Mouse (Mus musculus) CH12.LX (cell line): ENCODE data around the gene Gna12. TPM values are rescaled to one million over a fixed set of nuclear protein-coding genes. Genes with fewer than 3 reads are reported as not detected.

Experiments
- DNase-seq: peaks from one replicate; pipeline ENCODE4 v3.0.0-alpha.2; 2013; ENCODE audit errors: extremely low read depth
- H3K27ac ChIP-seq: 2 replicates; pipeline ENCODE4 v1.5.1; 2012; ENCODE audit warnings: low read depth, mild to moderate bottlenecking, control low read depth, moderate library complexity; ENCODE audit not compliant: insufficient read depth
- H3K27me3 ChIP-seq: replicated peaks from 2 replicates; pipeline ENCODE3; 2012; ENCODE audit warnings: inconsistent platforms
- H3K36me3 ChIP-seq, 2 experiments: replicated peaks in 1 of 2; 2 replicates each; pipeline versions ENCODE3 to v1.6.1; 2012; ENCODE audit warnings: inconsistent platforms in 1 of 2, low read length in 1 of 2, mild to moderate bottlenecking in 1 of 2, mixed read lengths in 1 of 2, moderate library complexity in 1 of 2; ENCODE audit not compliant: control insufficient read depth in 1 of 2, insufficient read depth in 1 of 2
- H3K4me1 ChIP-seq, 2 experiments: 2 replicates each; pipeline ENCODE4 v1.6.1; 2012; ENCODE audit warnings: inconsistent platforms in 1 of 2, moderate library complexity in 1 of 2; ENCODE audit not compliant: insufficient read depth in 2 of 2, control insufficient read depth in 1 of 2
- H3K4me2 ChIP-seq: 2 replicates; pipeline ENCODE4 v1.6.1; 2012; ENCODE audit warnings: low read depth, mild to moderate bottlenecking, control low read depth; ENCODE audit not compliant: poor library complexity, insufficient read depth, severe bottlenecking
- H3K4me3 ChIP-seq, 3 experiments: fragments of 150-350 bp in 1 of 3; sonication (generic) in 1 of 3; replicated peaks in 1 of 3; 2 replicates each; pipeline versions ENCODE3 to v1.5.1; 2011 to 2012; ENCODE audit warnings: low read depth in 2 of 3, low read length in 2 of 3, mild to moderate bottlenecking in 2 of 3, moderate library complexity in 2 of 3, control low read depth in 1 of 3, improper control_type of control experiment in 1 of 3, inconsistent platforms in 1 of 3, mixed read lengths in 1 of 3; ENCODE audit not compliant: poor library complexity in 1 of 3
- H3K79me2 ChIP-seq: replicated peaks from 2 replicates; pipeline ENCODE4 v1.6.1; 2012; ENCODE audit warnings: mild to moderate bottlenecking, moderate library complexity; ENCODE audit not compliant: control insufficient read depth, poor library complexity, insufficient read depth, severe bottlenecking; ENCODE audit errors: extremely low read depth
- H3K9ac ChIP-seq: 2 replicates; pipeline ENCODE4 v1.6.1; 2012; ENCODE audit warnings: low read depth, mild to moderate bottlenecking, control low read depth, moderate library complexity; ENCODE audit not compliant: insufficient read depth
- H3K9me3 ChIP-seq: replicated peaks from 2 replicates; pipeline ENCODE3; 2012; ENCODE audit warnings: low read length, inconsistent platforms, mixed read lengths
- CHD1 ChIP-seq: IDR thresholded peaks from 2 replicates; pipeline ENCODE4 v1.6.1; 2012; ENCODE audit warnings: low read depth, low read length, improper control_type of control experiment, inconsistent platforms
- CHD2 ChIP-seq: IDR thresholded peaks from 2 replicates; pipeline ENCODE4 v1.6.1; 2011; ENCODE audit warnings: low read length, improper control_type of control experiment
- ELF1 ChIP-seq: IDR thresholded peaks from 2 replicates; pipeline ENCODE4 v1.6.1; 2014; ENCODE audit warnings: low read depth, mild to moderate bottlenecking, inconsistent platforms, low read length, improper control_type of control experiment
- EP300 ChIP-seq: IDR thresholded peaks from 2 replicates; pipeline ENCODE4 v1.6.1; 2011; ENCODE audit warnings: low read length, improper control_type of control experiment
- HCFC1 ChIP-seq: IDR thresholded peaks from 2 replicates; pipeline ENCODE4 v1.6.1; 2012; ENCODE audit warnings: low read depth, mild to moderate bottlenecking, inconsistent platforms, low read length, improper control_type of control experiment
- IRF4 ChIP-seq: IDR thresholded peaks from 2 replicates; pipeline ENCODE4 v1.6.1; 2014; ENCODE audit warnings: low read depth, mild to moderate bottlenecking, inconsistent platforms, low read length, improper control_type of control experiment
- MAFK ChIP-seq: IDR thresholded peaks from 2 replicates; pipeline ENCODE4 v1.6.1; 2011; ENCODE audit warnings: low read length, improper control_type of control experiment; ENCODE audit not compliant: insufficient replicate concordance
- MXI1 ChIP-seq: IDR thresholded peaks from 2 replicates; pipeline ENCODE4 v1.6.1; 2011; ENCODE audit warnings: mild to moderate bottlenecking, low read depth, low read length, improper control_type of control experiment
- NELFE ChIP-seq: IDR thresholded peaks from 2 replicates; pipeline ENCODE4 v1.6.1; 2011; ENCODE audit warnings: low read depth, low read length, improper control_type of control experiment
- NRF1 ChIP-seq: IDR thresholded peaks from 2 replicates; pipeline ENCODE4 v1.6.1; 2014; ENCODE audit warnings: low read depth, mild to moderate bottlenecking, inconsistent platforms, low read length, improper control_type of control experiment, moderate library complexity
- POLR2A ChIP-seq: IDR thresholded peaks from 2 replicates; pipeline ENCODE4 v1.6.1; 2011; ENCODE audit warnings: low read depth, mild to moderate bottlenecking, improper control_type of control experiment, low read length
- RAD21 ChIP-seq: IDR thresholded peaks from 2 replicates; pipeline ENCODE4 v1.6.1; 2011; ENCODE audit warnings: low read depth, mild to moderate bottlenecking, low read length, improper control_type of control experiment, moderate library complexity
- TCF12 ChIP-seq: IDR thresholded peaks from 2 replicates; pipeline ENCODE4 v1.6.1; 2014; ENCODE audit warnings: low read depth, mild to moderate bottlenecking, inconsistent platforms, low read length, improper control_type of control experiment
- USF1 ChIP-seq: IDR thresholded peaks from 2 replicates; pipeline ENCODE4 v1.6.1; 2014; ENCODE audit warnings: low read depth, mild to moderate bottlenecking, inconsistent platforms, low read length, improper control_type of control experiment
- USF2 ChIP-seq: conservative IDR thresholded peaks from 2 replicates; pipeline ENCODE4 v1.6.1; 2011; ENCODE audit warnings: low read depth, low read length, improper control_type of control experiment
- ZC3H11A ChIP-seq: IDR thresholded peaks from 2 replicates; pipeline ENCODE4 v1.6.1; 2012; ENCODE audit warnings: low read depth, mild to moderate bottlenecking, inconsistent platforms, low read length, improper control_type of control experiment
- ZMIZ1 ChIP-seq: IDR thresholded peaks from 2 replicates; pipeline ENCODE4 v1.6.1; 2012; ENCODE audit warnings: low read depth, mild to moderate bottlenecking, inconsistent platforms, low read length, improper control_type of control experiment
- ZNF384 ChIP-seq: IDR thresholded peaks from 2 replicates; pipeline ENCODE4 v1.6.1; 2012; ENCODE audit warnings: low read depth, low read length, improper control_type of control experiment, inconsistent platforms
- dilution Hi-C: fragments of 300-500 bp; cut with MboI; formaldehyde crosslinking; loops from 2 replicates; pipeline ENCODE4 v1.14.3; 2020; ENCODE audit warnings: low sequenced_read_pairs; ENCODE audit not compliant: extremely low pct_unique_long_range_greater_than_20kb, extremely low pct_ligation_motif_present
- in situ Hi-C: fragments of 300-500 bp; cut with MboI; formaldehyde crosslinking; loops from 3 replicates; pipeline ENCODE4 v1.14.3; 2019; ENCODE audit warnings: low sequenced_read_pairs, low pct_ligation_motif_present, low pct_unique_long_range_greater_than_20kb, mixed read lengths
- polyA plus RNA-seq: library from polyadenylated mRNA; unstranded; fragments of >175 nt; gene quantifications from 2 replicates; pipeline ENCODE4 v1.2.1, GENCODE M21; 2012; ENCODE audit warnings: low read depth; ENCODE audit not compliant: insufficient read length
- total RNA-seq, 2 experiments: library from RNA; depleted of rRNA; stranded (reverse); fragments of 300-350 nt in 1 of 2; fragments of >200 nt in 1 of 2; gene quantifications; 2 replicates each; pipeline ENCODE4 v1.2.3; 2012 to 2014

The Gna12 gene
- total and polyA plus RNA-seq, 3 experiments: 11.5 to 15.8 (median 15.4) TPM

DNA sequence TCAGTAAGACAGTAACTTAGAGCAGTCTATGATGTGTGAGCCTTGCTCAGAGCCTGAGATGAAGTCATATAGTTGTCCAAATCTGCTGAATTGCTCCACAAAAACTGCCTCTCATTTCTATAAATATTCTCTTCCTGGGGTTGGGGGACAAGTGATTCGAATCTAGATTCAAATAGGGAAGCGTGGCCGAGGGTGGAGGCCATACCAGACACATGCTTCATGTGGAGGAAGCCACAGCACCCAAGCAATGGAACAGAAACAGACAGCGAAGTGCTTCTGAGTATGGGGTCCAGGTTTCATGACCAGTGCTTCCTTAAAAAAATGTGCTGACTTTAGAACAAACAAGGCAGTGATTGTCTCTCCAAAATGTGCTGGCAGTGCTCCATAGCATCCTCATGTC, 11.7 kb upstream of the Gna12 start:
- Histone ChIP-seq H3K27ac (no peak overlapping the region), H3K79me2 (no peaks in the 10 kb centered on the region), H3K4me3 (no peak overlapping the region), H3K9me3 (peaks cover 1% of the 10 kb centered on the region)
- in situ Hi-C loops: loop anchor here (25.0 kb wide), 1 partner anchor 1470 kb away; no protein-coding TSS in a partner anchor
- no peak for TF ChIP-seq IRF4
- no peak for TF ChIP-seq CHD1
- TF ChIP-seq, all 38 proteins: peak for 0
- H3K9ac ChIP-seq: no peak overlapping the region
- dilution Hi-C loops: no loop called here
- H3K36me3 ChIP-seq: no peaks in the 10 kb centered on the region
- no peak overlapping the region for H3K4me2 ChIP-seq
- DNase-seq: no peak
- H3K4me1 ChIP-seq: no peaks in the 10 kb centered on the region
- H3K27me3 ChIP-seq: peaks cover 5% of the 10 kb centered on the region

DNA sequence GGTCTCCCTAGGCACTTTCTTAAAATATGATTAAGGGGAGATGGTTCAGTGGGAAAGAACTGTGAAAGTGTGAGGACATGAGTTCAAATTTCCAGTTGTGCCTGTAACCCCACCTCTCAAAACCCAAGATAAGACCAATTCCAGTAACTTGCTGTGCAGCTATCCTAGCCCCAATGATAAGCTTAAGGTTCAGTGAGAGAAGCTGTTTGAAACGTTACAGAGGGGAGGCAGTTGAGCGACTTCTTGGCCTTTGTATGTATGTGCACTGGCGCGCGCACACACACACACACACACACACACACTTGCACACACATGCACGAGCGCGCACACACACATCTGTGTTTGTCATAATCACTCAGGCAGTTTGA, 817 bp upstream of the Gna12 start:
- peaks cover 0 to 3% of the 10 kb centered on the region in 2 experiments for H3K36me3 ChIP-seq
- H3K79me2 ChIP-seq: no peaks in the 10 kb centered on the region; the same call in 1 of the 2 replicates
- peaks cover 1% of the 10 kb centered on the region for H3K27me3 ChIP-seq
- dilution Hi-C loops (no loop called here), in situ Hi-C loops (loop anchor here (25.0 kb wide), 1 partner anchor 1481 kb away; no protein-coding TSS in a partner anchor)
- peak overlapping the region; percentile 74 for H3K4me2 ChIP-seq
- H3K9me3 ChIP-seq: no peaks in the 10 kb centered on the region
- no peak overlapping the region for H3K4me3 ChIP-seq
- no peak for TF ChIP-seq TCF12
- no peak for TF ChIP-seq POLR2A
- TF ChIP-seq RAD21: no peak
- no peak for TF ChIP-seq NELFE
- no peak for TF ChIP-seq MXI1
- TF ChIP-seq CHD2: no peak
- TF ChIP-seq ZC3H11A: no peak
- no peak for TF ChIP-seq EP300
- no peak for TF ChIP-seq MAFK
- TF ChIP-seq ZMIZ1: no peak
- TF ChIP-seq USF2: no peak
- peaks cover 10 to 27% of the 10 kb centered on the region in 2 experiments for H3K4me1 ChIP-seq
- H3K27ac ChIP-seq: no peak overlapping the region
- no peak for DNase-seq
- H3K9ac ChIP-seq: no peak overlapping the region

DNA sequence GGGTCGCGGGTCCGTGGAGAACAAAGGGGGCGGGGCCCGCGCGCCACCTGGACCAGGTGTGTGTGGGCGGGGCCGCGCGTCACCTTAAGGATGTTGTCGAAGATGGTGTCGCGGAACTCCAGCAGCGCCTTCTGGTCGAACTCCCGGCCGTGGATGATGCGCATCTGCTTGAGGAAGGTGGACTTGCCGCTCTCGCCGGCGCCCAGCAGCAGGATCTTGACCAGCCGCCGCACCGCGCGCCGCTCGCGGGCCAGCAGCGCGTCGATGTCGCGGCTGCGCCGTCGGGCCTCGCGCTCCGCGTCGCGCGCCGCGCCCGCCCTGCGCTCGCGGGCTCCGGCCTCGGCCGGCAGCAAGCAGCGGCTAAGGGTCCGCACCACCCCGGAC, 328 bp downstream of the Gna12 start:
- Histone ChIP-seq H3K4me2 (peak overlapping the region; percentile 35), H3K79me2 (no peaks in the 10 kb centered on the region; the same call in 1 of the 2 replicates), H3K27ac (no peak overlapping the region), H3K4me1 (peaks cover 10 to 27% of the 10 kb centered on the region in 2 experiments), H3K4me3 (peak overlapping the region; percentile 53 to 70 (median 65)), H3K27me3 (peaks cover 1% of the 10 kb centered on the region), H3K36me3 (peaks cover 0 to 5% of the 10 kb centered on the region in 2 experiments), H3K9me3 (no peaks in the 10 kb centered on the region), H3K9ac (peak overlapping the region; percentile 18)
- in situ Hi-C loops (loop anchor here (5.0 to 25.0 kb wide), 2 partner anchors 58 to 1482 kb away; no protein-coding TSS in a partner anchor), dilution Hi-C loops (no loop called here)
- no peak for TF ChIP-seq USF1
- no peak for TF ChIP-seq HCFC1
- TF ChIP-seq ZNF384: no peak
- 0 out of 2 replicates have a peak, but pooled peaks have one; percentile 10 for TF ChIP-seq ELF1
- TF ChIP-seq NRF1: peak; percentile 60
- TF ChIP-seq TCF12: 0 out of 2 replicates have a peak, but pooled peaks have one; percentile 14
- TF ChIP-seq RAD21: no peak
- TF ChIP-seq MXI1: peak; percentile 48; the same call in 1 of the 2 replicates
- TF ChIP-seq ZMIZ1: no peak
- peak; percentile 23 for DNase-seq
